Mouse (Mus musculus) heart, postnatal 0 days (tissue): ENCODE data around the gene Slc4a3. TPM values are rescaled to one million over a fixed set of nuclear protein-coding genes. Genes with fewer than 3 reads are reported as not detected.

Source experiments
- ATAC-seq: fragments of 200-750 bp; cut with Nextera tagmentation; 2 replicates; pipeline ENCODE4 v1.8.0; 2017; ENCODE audit warnings: low read depth, moderate number of reproducible peaks, moderate library complexity; ENCODE audit not compliant: insufficient read depth
- DNase-seq: peaks from one replicate; pipeline ENCODE4 v3.0.0-alpha.2; 2016; ENCODE audit warnings: low spot score
- H3K27ac ChIP-seq: fragments of 300-500 bp; sonication (generic); 2 replicates; pipeline ENCODE4 v1.5.1; 2014; ENCODE audit warnings: low read depth, mild to moderate bottlenecking
- H3K27me3 ChIP-seq: fragments of 300-500 bp; sonication (generic); 2 replicates; pipeline ENCODE4 v1.6.1; 2014; ENCODE audit warnings: low read length, mixed read lengths; ENCODE audit not compliant: control insufficient read depth, insufficient read depth
- H3K36me3 ChIP-seq: fragments of 300-500 bp; sonication (generic); replicated peaks from 2 replicates; pipeline ENCODE4 v1.6.1; 2014; ENCODE audit warnings: low read length, mixed read lengths; ENCODE audit not compliant: control insufficient read depth, insufficient read depth
- H3K4me1 ChIP-seq: fragments of 300-500 bp; sonication (generic); 2 replicates; pipeline ENCODE4 v1.6.1; 2014; ENCODE audit warnings: antibody characterized with exemption; ENCODE audit not compliant: control insufficient read depth, insufficient read depth
- H3K4me2 ChIP-seq: fragments of 300-500 bp; sonication (generic); 2 replicates; pipeline ENCODE4 v1.6.1; 2014; ENCODE audit warnings: low read depth, mild to moderate bottlenecking, low read length, moderate library complexity
- H3K4me3 ChIP-seq: fragments of 300-500 bp; sonication (generic); 2 replicates; pipeline ENCODE4 v1.5.1; 2014; ENCODE audit warnings: low read depth, low read length
- H3K9ac ChIP-seq: fragments of 300-500 bp; sonication (generic); replicated peaks from 2 replicates; pipeline ENCODE4 v1.6.1; 2014; ENCODE audit warnings: low read depth, low read length, mixed read lengths
- H3K9me3 ChIP-seq: fragments of 300-500 bp; sonication (generic); replicated peaks from 2 replicates; pipeline ENCODE4 v1.6.1; 2016; ENCODE audit warnings: low read length; ENCODE audit not compliant: control insufficient read depth
- CTCF ChIP-seq: IDR thresholded peaks from 2 replicates; pipeline ENCODE4 v1.5.1; 2016; ENCODE audit warnings: antibody characterized with exemption, control low read depth, low read depth
- EP300 ChIP-seq: IDR thresholded peaks from 2 replicates; pipeline ENCODE4 v1.6.1; 2016; ENCODE audit warnings: antibody characterized with exemption, low read depth
- WGBS: fragments of 180-500 bp; shearing (Covaris S2); extraction: QIAGEN DNeasy Blood & Tissue Kit; methylation state at CpG from one replicate; pipeline ENCODE4 v1.1.7; 2014; 5-methylcytosine and 5-hydroxymethylcytosine counted together
- polyA plus RNA-seq: library from polyadenylated mRNA; unstranded; fragments of >200 nt; fragmentation: Nextera tagmentation; extraction: Ambion mirVana; gene quantifications from 2 replicates; pipeline ENCODE4 v1.2.1, GENCODE M21; 2015
- total RNA-seq: library from RNA; depleted of rRNA; stranded (reverse); fragments of >200 nt; gene quantifications from 2 replicates; pipeline ENCODE4 v1.2.3, GENCODE M21; 2014; ENCODE audit warnings: low replicate concordance

Slc4a3 gene
- total and polyA plus RNA-seq, 2 experiments from 2014 or later = 49.9 to 136 TPM

GRCm38 (mm10) chr1:75587738-75588719, 42.0 kb downstream of the Slc4a3 start:
- Histone ChIP-seq H3K27me3 (no peaks in the 10 kb centered on the region), H3K27ac (peak overlapping the region; percentile 27), H3K36me3 (no peaks in the 10 kb centered on the region), H3K4me3 (no peak overlapping the region), H3K4me1 (peaks cover 12% of the 10 kb centered on the region), H3K9me3 (no peaks in the 10 kb centered on the region), H3K9ac (no peak overlapping the region), H3K4me2 (no peak overlapping the region)
- DNase-seq = peak; percentile 51
- no peak for TF ChIP-seq EP300
- TF ChIP-seq CTCF = no peak
- WGBS = 40% methylated on average over 12 of the region's 12 CpGs
- peak; percentile 64 for ATAC-seq

DNA sequence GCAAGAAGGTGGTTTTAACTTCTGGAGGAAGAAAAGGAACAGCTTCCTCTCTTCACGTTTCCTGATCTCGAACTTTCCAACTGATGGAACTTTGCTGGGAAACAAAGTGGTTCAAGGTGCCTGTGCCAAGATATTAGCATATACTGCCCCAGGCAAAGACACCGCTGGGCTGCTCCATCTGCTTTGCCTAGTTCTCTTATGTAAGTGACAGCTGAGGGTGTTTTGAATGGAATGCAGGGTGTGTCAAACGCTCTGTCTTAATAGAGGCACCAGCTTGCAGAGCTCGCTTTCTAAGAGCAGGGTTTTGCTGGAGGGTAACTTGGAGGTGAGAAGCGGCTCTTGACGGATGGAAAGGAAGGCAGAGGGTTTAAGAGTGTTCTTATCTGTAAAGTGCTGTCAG, 42.8 kb downstream of the Slc4a3 start:
- Histone ChIP-seq H3K27me3 (no peaks in the 10 kb centered on the region), H3K9me3 (no peaks in the 10 kb centered on the region), H3K4me1 (peaks cover 12% of the 10 kb centered on the region), H3K27ac (peak overlapping the region; percentile 7; the same call in 1 of the 2 replicates), H3K36me3 (no peaks in the 10 kb centered on the region), H3K4me3 (no peak overlapping the region), H3K4me2 (no peak overlapping the region), H3K9ac (no peak overlapping the region)
- ATAC-seq (0 out of 2 replicates have a peak, but pooled peaks have one; percentile 40), DNase-seq (no peak)
- 18% methylated on average over 7 of the region's 7 CpGs for WGBS
- no peak for TF ChIP-seq EP300
- no peak for TF ChIP-seq CTCF

DNA sequence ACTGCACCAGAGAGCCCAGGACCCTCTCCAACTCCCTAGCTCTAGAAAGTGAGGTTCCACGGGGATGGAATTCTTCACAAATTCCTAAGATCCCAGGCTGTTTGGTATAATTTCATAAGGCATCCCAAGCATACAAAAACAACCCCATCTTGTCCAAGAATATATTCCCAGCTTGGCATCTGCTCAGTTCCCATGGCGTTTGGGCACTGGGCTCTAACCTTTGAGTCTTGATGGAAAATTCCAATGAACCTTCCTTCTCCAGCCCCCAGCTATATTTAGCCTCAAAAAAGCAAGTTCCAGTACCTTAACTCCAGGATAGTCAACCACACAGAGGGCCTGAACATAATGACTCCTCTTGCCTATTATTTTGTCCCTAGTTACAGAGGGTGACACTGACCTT, 43.9 kb downstream of the Slc4a3 start:
- Histone ChIP-seq H3K27me3 (no peaks in the 10 kb centered on the region), H3K4me3 (no peak overlapping the region), H3K9me3 (no peaks in the 10 kb centered on the region), H3K27ac (no peak overlapping the region), H3K36me3 (no peaks in the 10 kb centered on the region), H3K9ac (no peak overlapping the region), H3K4me1 (peaks cover 12% of the 10 kb centered on the region), H3K4me2 (no peak overlapping the region)
- ATAC-seq (no peak), DNase-seq (no peak)
- no peak for TF ChIP-seq CTCF
- no peak for TF ChIP-seq EP300
- WGBS = 34% methylated on average over 2 of the region's 2 CpGs

DNA sequence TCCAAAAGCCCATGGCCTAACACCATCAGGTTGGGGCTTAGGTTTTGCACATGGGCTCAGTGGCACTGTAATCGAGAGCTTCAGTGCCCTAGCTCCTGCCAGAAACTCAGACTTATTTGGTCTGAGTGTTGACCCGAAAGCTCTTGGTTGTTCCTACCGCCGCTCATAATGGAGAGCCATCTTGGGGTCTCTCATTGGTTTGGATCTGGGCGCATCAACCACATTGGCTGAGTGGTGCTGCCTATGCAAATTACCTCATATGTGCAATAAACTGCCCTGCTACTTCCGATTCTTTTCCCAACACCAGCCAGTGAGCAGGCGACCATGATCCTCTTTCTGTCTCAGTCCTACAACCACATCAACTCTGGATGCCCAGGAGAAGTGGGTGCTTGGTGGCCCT, 47.9 kb downstream of the Slc4a3 start:
- no peak for ATAC-seq
- H3K27me3 ChIP-seq = peaks cover 4% of the 10 kb centered on the region; the same call in 1 of the 2 replicates
- H3K9me3 ChIP-seq = no peaks in the 10 kb centered on the region
- 0 out of 2 replicates have a peak, but pooled peaks cover 3% of the 10 kb centered on the region for H3K4me1 ChIP-seq
- H3K36me3 ChIP-seq = no peaks in the 10 kb centered on the region
- H3K4me3 ChIP-seq = no peak overlapping the region
- no peak overlapping the region for H3K9ac ChIP-seq
- no peak overlapping the region for H3K4me2 ChIP-seq
- DNase-seq = no peak
- 95% methylated on average over 7 of the region's 7 CpGs for WGBS
- TF ChIP-seq CTCF = no peak
- TF ChIP-seq EP300 = no peak
- H3K27ac ChIP-seq = no peak overlapping the region

- WGBS = 55% methylated on average over 9 of the region's 9 CpGs
- Histone ChIP-seq H3K36me3 (no peaks in the 10 kb centered on the region), H3K4me2 (no peak overlapping the region), H3K4me3 (no peak overlapping the region), H3K9me3 (no peaks in the 10 kb centered on the region), H3K27me3 (peaks cover 4% of the 10 kb centered on the region; the same call in 1 of the 2 replicates), H3K9ac (no peak overlapping the region), H3K4me1 (0 out of 2 replicates have a peak, but pooled peaks cover 3% of the 10 kb centered on the region), H3K27ac (no peak overlapping the region)
- DNase-seq (no peak), ATAC-seq (no peak)
- TF ChIP-seq EP300 (no peak), CTCF (no peak)
These were observed 48.8 kb downstream of the Slc4a3 start for GRCm38 (mm10) chr1:75594836-75595235.
